Mouse (Mus musculus) brown adipose tissue, adult 24 weeks (tissue): ENCODE measurements around the gene Mcoln3. TPM values are rescaled to one million over a fixed set of nuclear protein-coding genes. Genes with fewer than 3 reads are reported as not detected.
A peak's percentile ranks its signal among the peaks of the same experiment; 100 is the strongest.

Experiments
- H3K27ac ChIP-seq: fragments of 200-500 bp; replicated peaks from 2 replicates; pipeline ENCODE4 v1.5.1; 2012; ENCODE audit warnings: low read depth, mild to moderate bottlenecking, low read length
- H3K4me1 ChIP-seq: fragments of 200-500 bp; 2 replicates; pipeline ENCODE4 v1.6.1; 2012; ENCODE audit warnings: low read length, mixed read lengths; ENCODE audit not compliant: control insufficient read depth, insufficient read depth, insufficient read length
- H3K4me3 ChIP-seq: fragments of 200-500 bp; 2 replicates; pipeline ENCODE4 v1.5.1; 2012; ENCODE audit warnings: low read depth, mild to moderate bottlenecking, low read length, moderate library complexity; ENCODE audit not compliant: insufficient read depth
- polyA plus RNA-seq: library from polyadenylated mRNA; stranded (reverse); fragments of >200 nt; gene quantifications from 2 replicates; pipeline ENCODE4 v1.2.4, GENCODE M21; 2012; ENCODE audit not compliant: missing spikeins, insufficient read depth, insufficient read length

Gene Mcoln3
- polyA plus RNA-seq, 1 experiment, result not detected

- H3K4me3 ChIP-seq, result peak overlapping the region; percentile 58
- H3K27ac ChIP-seq, result no peak overlapping the region
Observed at GRCm38 (mm10) chr3:146150560-146150959, 33.3 kb downstream of the Mcoln3 start.

GRCm38 (mm10) chr3:146151328-146151727 is 34.1 kb downstream of the Mcoln3 start:
- H3K4me1 ChIP-seq, result no peaks in the 10 kb centered on the region
- no peak overlapping the region for H3K4me3 ChIP-seq
- H3K27ac ChIP-seq, result no peak overlapping the region

More at GRCm38 (mm10) chr3:146150560-146150959, 33.3 kb downstream of the Mcoln3 start:
- H3K4me1 ChIP-seq, result no peaks in the 10 kb centered on the region

GRCm38 (mm10) chr3:146151755-146152154 is 34.5 kb downstream of the Mcoln3 start:
- no peak overlapping the region for H3K27ac ChIP-seq
- H3K4me3 ChIP-seq, result no peak overlapping the region
- no peaks in the 10 kb centered on the region for H3K4me1 ChIP-seq

GRCm38 (mm10) chr3:146152348-146152747 is 35.1 kb downstream of the Mcoln3 start:
- Histone ChIP-seq H3K27ac (no peak overlapping the region), H3K4me3 (no peak overlapping the region), H3K4me1 (no peaks in the 10 kb centered on the region; the same call in 1 of the 2 replicates)

- Histone ChIP-seq H3K27ac (no peak overlapping the region), H3K4me1 (no peaks in the 10 kb centered on the region; the same call in 1 of the 2 replicates)
Observed at GRCm38 (mm10) chr3:146152913-146153312, 35.7 kb downstream of the Mcoln3 start.

GRCm38 (mm10) chr3:146153862-146154611 is 36.8 kb downstream of the Mcoln3 start:
- H3K27ac ChIP-seq, result no peak overlapping the region
- H3K4me1 ChIP-seq, result no peaks in the 10 kb centered on the region; the same call in 1 of the 2 replicates
- H3K4me3 ChIP-seq, result no peak overlapping the region

More at GRCm38 (mm10) chr3:146152913-146153312, 35.7 kb downstream of the Mcoln3 start:
- H3K4me3 ChIP-seq, result no peak overlapping the region

GRCm38 (mm10) chr3:146155628-146156576 is 38.7 kb downstream of the Mcoln3 start:
- Histone ChIP-seq H3K4me1 (no peaks in the 10 kb centered on the region; the same call in 1 of the 2 replicates), H3K27ac (0 out of 2 replicates have a peak overlapping the region, but pooled peaks have one; percentile 8), H3K4me3 (no peak overlapping the region)

GRCm38 (mm10) chr3:146156811-146157210 is 39.6 kb downstream of the Mcoln3 start:
- Histone ChIP-seq H3K27ac (no peak overlapping the region), H3K4me1 (no peaks in the 10 kb centered on the region; the same call in 1 of the 2 replicates), H3K4me3 (no peak overlapping the region)

- Histone ChIP-seq H3K4me1 (no peaks in the 10 kb centered on the region; the same call in 1 of the 2 replicates), H3K27ac (no peak overlapping the region), H3K4me3 (no peak overlapping the region)
Observed at GRCm38 (mm10) chr3:146158039-146158438, 40.8 kb downstream of the Mcoln3 start.

- Histone ChIP-seq H3K4me3 (no peak overlapping the region), H3K4me1 (no peaks in the 10 kb centered on the region; the same call in 1 of the 2 replicates), H3K27ac (no peak overlapping the region)
Observed at GRCm38 (mm10) chr3:146159360-146159759, 42.1 kb downstream of the Mcoln3 start.

GRCm38 (mm10) chr3:146162197-146162596 is 44.9 kb downstream of the Mcoln3 start:
- Histone ChIP-seq H3K4me1 (no peaks in the 10 kb centered on the region), H3K4me3 (no peak overlapping the region), H3K27ac (no peak overlapping the region)

GRCm38 (mm10) chr3:146169356-146169755 is 52.1 kb downstream of the Mcoln3 start:
- no peak overlapping the region for H3K27ac ChIP-seq
- H3K4me1 ChIP-seq, result no peaks in the 10 kb centered on the region
- no peak overlapping the region for H3K4me3 ChIP-seq

- no peak overlapping the region for H3K4me3 ChIP-seq
- H3K4me1 ChIP-seq, result no peaks in the 10 kb centered on the region
- H3K27ac ChIP-seq, result no peak overlapping the region
Observed at GRCm38 (mm10) chr3:146173030-146173429, 55.8 kb downstream of the Mcoln3 start.

GRCm38 (mm10) chr3:146174215-146174614 is 57.0 kb downstream of the Mcoln3 start:
- H3K4me1 ChIP-seq, result no peaks in the 10 kb centered on the region

GRCm38 (mm10) chr3:146177295-146177694 is 60.0 kb downstream of the Mcoln3 start:
- no peak overlapping the region for H3K4me3 ChIP-seq
- H3K27ac ChIP-seq, result no peak overlapping the region
- H3K4me1 ChIP-seq, result no peaks in the 10 kb centered on the region

More at GRCm38 (mm10) chr3:146174215-146174614, 57.0 kb downstream of the Mcoln3 start:
- H3K4me3 ChIP-seq, result no peak overlapping the region
- no peak overlapping the region for H3K27ac ChIP-seq
